Mouse (Mus musculus): ENCODE measurements around the gene Reep6. TPM values are rescaled to one million over a fixed set of nuclear protein-coding genes. Genes with fewer than 3 reads are reported as not detected.

The Reep6 gene
- polyA plus RNA-seq, 1 experiment from 2014 or later = 4.5 TPM

DNA sequence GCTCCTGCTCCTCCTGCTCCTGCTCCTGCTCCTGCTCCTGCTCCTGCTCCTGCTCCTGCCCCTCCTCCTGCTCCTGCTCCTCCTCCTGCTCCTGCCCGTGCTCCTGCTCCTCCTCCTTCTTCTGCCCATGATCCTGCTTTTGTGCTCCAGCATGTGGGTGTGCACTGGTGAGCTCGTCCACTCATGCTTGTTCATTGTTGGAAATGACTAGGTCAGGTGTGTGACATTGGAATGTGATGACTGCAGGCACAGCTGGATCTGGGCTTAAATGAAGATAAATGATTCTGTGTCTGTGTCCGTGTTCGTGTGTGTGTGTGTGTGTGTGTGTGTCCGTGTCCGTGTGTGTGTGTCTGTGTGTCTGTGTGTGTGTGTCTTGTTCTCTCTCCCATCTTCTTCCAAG is 38.6 kb downstream of the Reep6 start:
- H3K36me3 ChIP-seq (replicated peaks; ENCODE audit: control insufficient read depth, insufficient read depth, low read depth, low read length) = no peaks in the 10 kb centered on the region
- WGBS = 90% methylated on average over 6 of the region's 6 CpGs
- no peak overlapping the region for H3K9ac ChIP-seq (replicated peaks; ENCODE audit: low read length)
- no peak overlapping the region for H3K4me2 ChIP-seq (ENCODE audit: low read depth, low read length)
- no peak for DNase-seq (ENCODE audit: low spot score)
- H3K27ac ChIP-seq (replicated peaks; ENCODE audit: low read depth, low read length) = no peak overlapping the region
- no peaks in the 10 kb centered on the region for H3K9me3 ChIP-seq (replicated peaks; ENCODE audit: control insufficient read depth, low read length)
- H3K27me3 ChIP-seq (ENCODE audit: control insufficient read depth, insufficient read depth, low read length) = peaks cover 7% of the 10 kb centered on the region
- no peak overlapping the region for H3K4me3 ChIP-seq (ENCODE audit: low read depth, low read length)
- ATAC-seq (replicated peaks; ENCODE audit: insufficient number of reproducible peaks, low FRiP score, low TSS enrichment, low read depth) = no peak
- H3K4me1 ChIP-seq (ENCODE audit: control insufficient read depth, insufficient read depth, low read length) = no peaks in the 10 kb centered on the region

DNA sequence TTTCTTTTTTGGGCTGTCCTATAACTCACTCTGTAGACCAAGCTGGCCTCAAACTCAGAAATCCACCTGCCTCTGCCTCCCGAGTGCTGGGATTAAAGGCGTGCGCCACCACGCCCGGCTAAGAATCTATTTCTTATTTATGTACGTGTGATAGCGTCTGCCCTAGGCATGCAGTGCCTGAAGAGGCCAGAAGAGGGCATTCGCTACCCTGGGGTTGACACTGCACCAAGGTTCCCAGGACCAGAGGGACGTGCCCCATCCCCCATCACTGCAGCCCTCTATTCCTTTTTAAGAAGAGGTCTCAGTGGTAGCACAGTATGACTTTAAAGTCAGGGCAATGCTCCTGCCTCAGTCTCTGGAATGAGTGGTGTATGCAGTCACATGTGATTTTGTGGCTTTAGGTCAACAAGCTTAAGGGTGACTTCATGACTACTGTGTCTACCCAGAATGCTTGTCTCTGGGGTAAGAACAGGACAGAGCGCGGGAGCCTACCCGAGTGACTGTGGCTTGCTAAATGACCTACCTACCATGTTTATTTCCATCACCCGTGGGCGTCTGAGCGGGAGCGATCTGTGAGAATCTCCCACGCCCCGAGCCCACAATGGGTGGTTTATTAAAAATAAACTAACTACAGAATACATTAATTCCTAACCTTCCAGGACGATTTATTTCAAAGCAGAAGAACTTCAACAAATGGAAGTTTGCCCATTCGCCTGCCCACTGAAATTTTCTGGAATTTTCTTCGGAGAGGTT is 40.4 kb downstream of the Reep6 start:
- H3K36me3 ChIP-seq (replicated peaks; ENCODE audit: control insufficient read depth, insufficient read depth, low read depth, low read length) = no peaks in the 10 kb centered on the region
- no peak overlapping the region for H3K9ac ChIP-seq (replicated peaks; ENCODE audit: low read length)
- ATAC-seq (replicated peaks; ENCODE audit: insufficient number of reproducible peaks, low FRiP score, low TSS enrichment, low read depth) = no peak
- H3K4me2 ChIP-seq (ENCODE audit: low read depth, low read length) = no peak overlapping the region
- whole genome bisulfite sequencing = 81% methylated on average over 21 of the region's 21 CpGs
- H3K27me3 ChIP-seq (ENCODE audit: control insufficient read depth, insufficient read depth, low read length) = no peaks in the 10 kb centered on the region
- H3K4me1 ChIP-seq (ENCODE audit: control insufficient read depth, insufficient read depth, low read length) = no peaks in the 10 kb centered on the region
- H3K9me3 ChIP-seq (replicated peaks; ENCODE audit: control insufficient read depth, low read length) = no peaks in the 10 kb centered on the region
- no peak overlapping the region for H3K4me3 ChIP-seq (ENCODE audit: low read depth, low read length)
- no peak for DNase-seq (ENCODE audit: low spot score)
- H3K27ac ChIP-seq (replicated peaks; ENCODE audit: low read depth, low read length) = no peak overlapping the region

DNA sequence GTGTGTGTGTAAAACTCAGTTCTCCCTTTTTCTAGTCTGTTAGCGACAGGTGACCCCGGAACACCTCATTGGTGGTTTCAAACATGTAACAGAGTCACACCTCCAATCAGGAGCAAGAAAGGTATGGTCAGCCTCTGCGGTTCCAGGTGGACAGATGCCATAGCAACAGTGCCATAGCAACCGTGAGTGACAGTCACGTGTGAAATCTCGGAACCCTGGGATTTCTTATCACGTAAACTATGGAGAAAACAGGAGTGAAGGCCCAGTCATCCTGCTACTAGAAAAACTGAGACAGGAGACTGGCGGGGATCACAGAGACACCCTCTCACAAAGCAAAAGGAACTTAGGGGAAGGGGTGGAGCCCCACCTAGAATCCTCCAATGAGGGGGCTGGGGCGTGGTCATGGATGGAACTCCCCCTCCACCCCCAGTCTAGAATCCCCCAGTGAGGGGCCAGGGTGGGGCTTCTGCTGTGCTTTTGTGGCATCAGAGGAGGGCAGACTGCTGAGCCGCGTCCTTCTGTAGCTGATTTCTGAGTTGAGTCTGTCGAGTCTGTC is 41.7 kb downstream of the Reep6 start:
- Histone ChIP-seq H3K4me2 (ENCODE audit: low read depth, low read length) (no peak overlapping the region; the same call in 1 of the 2 replicates), H3K27ac (replicated peaks; ENCODE audit: low read depth, low read length) (no peak overlapping the region), H3K36me3 (replicated peaks; ENCODE audit: control insufficient read depth, insufficient read depth, low read depth, low read length) (no peaks in the 10 kb centered on the region), H3K9me3 (replicated peaks; ENCODE audit: control insufficient read depth, low read length) (no peaks in the 10 kb centered on the region), H3K9ac (replicated peaks; ENCODE audit: low read length) (peak overlapping the region; percentile 10; the same call in 1 of the 2 replicates), H3K4me3 (ENCODE audit: low read depth, low read length) (peak overlapping the region; percentile 22; the same call in 1 of the 2 replicates), H3K4me1 (ENCODE audit: control insufficient read depth, insufficient read depth, low read length) (no peaks in the 10 kb centered on the region), H3K27me3 (ENCODE audit: control insufficient read depth, insufficient read depth, low read length) (no peaks in the 10 kb centered on the region)
- peak; percentile 81 for ATAC-seq (replicated peaks; ENCODE audit: insufficient number of reproducible peaks, low FRiP score, low TSS enrichment, low read depth)
- WGBS = 4% methylated on average over 12 of the region's 12 CpGs
- DNase-seq (ENCODE audit: low spot score) = peak; percentile 87

DNA sequence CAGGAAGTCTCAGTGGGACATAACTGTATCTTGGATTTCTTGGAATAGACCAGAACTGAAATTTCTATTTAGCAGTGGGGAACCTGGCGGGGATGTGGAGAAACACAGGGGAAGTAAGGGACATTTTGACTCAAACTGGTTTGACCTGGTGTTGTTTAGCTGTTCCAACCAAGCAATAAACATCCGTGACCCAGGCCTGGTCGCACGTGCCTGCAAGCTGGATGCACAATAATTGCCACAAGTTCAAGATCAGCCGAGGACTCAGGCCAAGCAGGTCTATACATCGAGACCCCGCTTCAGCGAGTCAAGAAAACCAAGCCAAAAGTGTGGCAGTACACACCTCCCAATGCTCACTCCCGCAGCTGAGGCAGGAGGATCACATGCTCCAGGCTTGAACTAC is 42.2 kb downstream of the Reep6 start:
- H3K27me3 ChIP-seq (ENCODE audit: control insufficient read depth, insufficient read depth, low read length) = no peaks in the 10 kb centered on the region
- no peaks in the 10 kb centered on the region for H3K4me1 ChIP-seq (ENCODE audit: control insufficient read depth, insufficient read depth, low read length)
- DNase-seq (ENCODE audit: low spot score) (no peak), ATAC-seq (replicated peaks; ENCODE audit: insufficient number of reproducible peaks, low FRiP score, low TSS enrichment, low read depth) (no peak)
- no peaks in the 10 kb centered on the region for H3K36me3 ChIP-seq (replicated peaks; ENCODE audit: control insufficient read depth, insufficient read depth, low read depth, low read length)
- WGBS = 49% methylated on average over 9 of the region's 9 CpGs
- no peak overlapping the region for H3K27ac ChIP-seq (replicated peaks; ENCODE audit: low read depth, low read length)
- H3K9ac ChIP-seq (replicated peaks; ENCODE audit: low read length) = no peak overlapping the region
- H3K4me3 ChIP-seq (ENCODE audit: low read depth, low read length) = no peak overlapping the region
- H3K9me3 ChIP-seq (replicated peaks; ENCODE audit: control insufficient read depth, low read length) = no peaks in the 10 kb centered on the region
- H3K4me2 ChIP-seq (ENCODE audit: low read depth, low read length) = no peak overlapping the region

DNA sequence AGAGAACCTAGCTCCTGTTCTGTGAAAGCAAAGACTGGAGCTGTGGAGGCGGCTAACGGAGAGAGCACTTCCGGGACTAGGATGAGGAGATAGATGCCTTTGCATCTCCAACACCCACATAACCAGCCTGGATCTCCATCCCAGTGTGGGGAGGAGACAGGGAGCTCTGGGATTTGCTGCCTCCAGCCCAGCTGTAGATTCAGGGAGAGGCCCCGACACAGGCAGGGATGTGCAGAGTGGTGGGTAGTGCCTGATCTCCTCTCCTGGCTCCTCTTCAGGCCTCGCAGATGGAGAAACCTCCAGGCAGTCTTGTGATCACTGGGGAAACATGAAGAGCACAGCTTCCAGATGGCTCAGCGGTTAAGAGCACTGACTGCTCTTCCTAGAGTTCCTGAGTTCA is 43.0 kb downstream of the Reep6 start:
- no peaks in the 10 kb centered on the region for H3K36me3 ChIP-seq (replicated peaks; ENCODE audit: control insufficient read depth, insufficient read depth, low read depth, low read length)
- no peak overlapping the region; the same call in 1 of the 2 replicates for H3K9ac ChIP-seq (replicated peaks; ENCODE audit: low read length)
- H3K27me3 ChIP-seq (ENCODE audit: control insufficient read depth, insufficient read depth, low read length) = no peaks in the 10 kb centered on the region
- no peaks in the 10 kb centered on the region for H3K4me1 ChIP-seq (ENCODE audit: control insufficient read depth, insufficient read depth, low read length)
- ATAC-seq (replicated peaks; ENCODE audit: insufficient number of reproducible peaks, low FRiP score, low TSS enrichment, low read depth) (no peak), DNase-seq (ENCODE audit: low spot score) (no peak)
- no peak overlapping the region for H3K4me3 ChIP-seq (ENCODE audit: low read depth, low read length)
- H3K27ac ChIP-seq (replicated peaks; ENCODE audit: low read depth, low read length) = no peak overlapping the region
- no peaks in the 10 kb centered on the region for H3K9me3 ChIP-seq (replicated peaks; ENCODE audit: control insufficient read depth, low read length)
- H3K4me2 ChIP-seq (ENCODE audit: low read depth, low read length) = no peak overlapping the region
- 79% methylated on average over 6 of the region's 6 CpGs for WGBS

DNA sequence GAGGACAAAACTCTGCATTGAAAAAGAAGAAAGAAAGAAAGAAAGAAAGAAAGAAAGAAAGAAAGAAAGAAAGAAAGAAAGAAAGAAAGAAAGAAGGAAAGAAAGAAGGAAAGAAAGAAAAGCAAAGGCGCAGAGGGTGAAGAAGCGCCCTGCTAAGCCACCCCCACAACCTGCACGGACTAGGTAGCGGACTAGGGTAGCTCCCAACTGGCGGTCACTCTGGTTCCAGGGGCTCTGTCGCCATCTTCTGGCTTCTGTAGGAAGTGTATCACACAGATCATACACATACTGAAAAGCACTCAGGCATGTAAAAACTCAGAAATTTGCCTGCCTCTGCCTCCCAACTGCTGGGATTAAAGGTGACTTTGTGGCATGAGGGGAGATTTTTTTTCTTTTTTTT is 44.3 kb downstream of the Reep6 start:
- Histone ChIP-seq H3K27me3 (ENCODE audit: control insufficient read depth, insufficient read depth, low read length) (no peaks in the 10 kb centered on the region), H3K4me2 (ENCODE audit: low read depth, low read length) (no peak overlapping the region), H3K27ac (replicated peaks; ENCODE audit: low read depth, low read length) (no peak overlapping the region), H3K9me3 (replicated peaks; ENCODE audit: control insufficient read depth, low read length) (no peaks in the 10 kb centered on the region), H3K36me3 (replicated peaks; ENCODE audit: control insufficient read depth, insufficient read depth, low read depth, low read length) (no peaks in the 10 kb centered on the region), H3K4me1 (ENCODE audit: control insufficient read depth, insufficient read depth, low read length) (no peaks in the 10 kb centered on the region), H3K9ac (replicated peaks; ENCODE audit: low read length) (no peak overlapping the region), H3K4me3 (ENCODE audit: low read depth, low read length) (no peak overlapping the region)
- peak; percentile 80 for DNase-seq (ENCODE audit: low spot score)
- ATAC-seq (replicated peaks; ENCODE audit: insufficient number of reproducible peaks, low FRiP score, low TSS enrichment, low read depth) = no peak
- WGBS = 14% methylated on average over 6 of the region's 6 CpGs

DNA sequence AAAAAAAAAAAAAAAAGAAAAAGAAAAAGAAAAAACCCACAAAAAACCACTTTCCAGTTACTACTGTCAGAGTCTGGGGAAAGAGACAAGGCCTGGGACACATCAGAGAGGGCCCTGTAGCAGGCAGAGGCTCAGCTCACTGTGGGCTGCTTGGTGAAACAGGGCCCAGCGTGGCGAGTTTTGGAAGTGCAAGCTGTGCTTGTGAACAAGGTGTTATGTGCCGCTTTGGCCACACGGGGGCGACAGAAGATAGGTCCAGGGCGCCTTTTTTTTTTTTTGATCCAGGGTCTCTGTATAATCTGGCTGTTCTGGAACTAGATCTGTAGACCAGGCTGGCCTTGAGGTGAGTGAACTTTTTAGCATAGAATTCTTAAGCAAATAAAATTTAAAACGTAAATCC is 46.4 kb downstream of the Reep6 start:
- Histone ChIP-seq H3K27me3 (ENCODE audit: control insufficient read depth, insufficient read depth, low read length) (no peaks in the 10 kb centered on the region), H3K27ac (replicated peaks; ENCODE audit: low read depth, low read length) (no peak overlapping the region), H3K9ac (replicated peaks; ENCODE audit: low read length) (no peak overlapping the region), H3K36me3 (replicated peaks; ENCODE audit: control insufficient read depth, insufficient read depth, low read depth, low read length) (peaks cover 6% of the 10 kb centered on the region), H3K9me3 (replicated peaks; ENCODE audit: control insufficient read depth, low read length) (no peaks in the 10 kb centered on the region), H3K4me3 (ENCODE audit: low read depth, low read length) (no peak overlapping the region), H3K4me2 (ENCODE audit: low read depth, low read length) (no peak overlapping the region), H3K4me1 (ENCODE audit: control insufficient read depth, insufficient read depth, low read length) (no peaks in the 10 kb centered on the region)
- 3% methylated on average over 7 of the region's 7 CpGs for WGBS
- no peak for ATAC-seq (replicated peaks; ENCODE audit: insufficient number of reproducible peaks, low FRiP score, low TSS enrichment, low read depth)
- peak; percentile 96 for DNase-seq (ENCODE audit: low spot score)

DNA sequence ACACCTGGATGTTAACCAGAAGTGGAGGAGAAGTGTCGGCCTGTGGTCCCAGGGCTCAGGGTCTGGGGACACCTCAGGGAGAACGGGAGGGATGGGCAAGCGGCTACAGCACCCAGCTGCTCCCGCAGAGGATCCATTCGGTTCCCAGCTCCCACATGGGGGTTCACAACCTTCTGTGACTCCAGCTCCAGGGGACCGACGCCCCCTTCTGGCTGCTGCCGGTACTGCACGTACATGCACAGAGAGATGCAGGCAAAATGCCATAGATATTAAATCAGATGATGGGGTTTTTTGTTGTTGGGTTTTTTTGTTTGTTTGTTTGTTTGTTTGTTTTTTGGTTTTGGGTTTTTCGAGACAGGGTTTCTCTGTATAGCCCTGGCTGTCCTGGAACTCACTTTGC is 48.0 kb downstream of the Reep6 start:
- Histone ChIP-seq H3K9me3 (replicated peaks; ENCODE audit: control insufficient read depth, low read length) (no peaks in the 10 kb centered on the region), H3K27me3 (ENCODE audit: control insufficient read depth, insufficient read depth, low read length) (no peaks in the 10 kb centered on the region), H3K4me1 (ENCODE audit: control insufficient read depth, insufficient read depth, low read length) (no peaks in the 10 kb centered on the region), H3K4me3 (ENCODE audit: low read depth, low read length) (no peak overlapping the region), H3K4me2 (ENCODE audit: low read depth, low read length) (no peak overlapping the region), H3K9ac (replicated peaks; ENCODE audit: low read length) (no peak overlapping the region), H3K36me3 (replicated peaks; ENCODE audit: control insufficient read depth, insufficient read depth, low read depth, low read length) (peaks cover 14% of the 10 kb centered on the region), H3K27ac (replicated peaks; ENCODE audit: low read depth, low read length) (no peak overlapping the region)
- DNase-seq (ENCODE audit: low spot score) = no peak
- 51% methylated on average over 10 of the region's 10 CpGs for WGBS
- no peak for ATAC-seq (replicated peaks; ENCODE audit: insufficient number of reproducible peaks, low FRiP score, low TSS enrichment, low read depth)
